Mouse (Mus musculus) neural tube, embryonic 14.5 days (tissue): ENCODE results near the gene Olfr968. TPM values are rescaled to one million over a fixed set of nuclear protein-coding genes. Genes with fewer than 3 reads are reported as not detected.
A peak's percentile ranks its signal among the peaks of the same experiment; 100 is the strongest.

Experiments
- ATAC-seq: fragments of 200-750 bp; cut with Nextera tagmentation; 2 replicates; pipeline ENCODE4 v1.8.0; 2017; ENCODE audit warnings: low read depth, mild to moderate bottlenecking, moderate TSS enrichment, moderate library complexity
- H3K27ac ChIP-seq: fragments of 300-500 bp; sonication (generic); 2 replicates; pipeline ENCODE4 v1.5.1; 2014; ENCODE audit warnings: low read depth, mild to moderate bottlenecking, control low read depth, low read length, moderate library complexity, mixed read lengths
- H3K27me3 ChIP-seq: fragments of 300-500 bp; sonication (generic); 2 replicates; pipeline ENCODE4 v1.6.1; 2014; ENCODE audit warnings: low read length; ENCODE audit not compliant: control insufficient read depth, insufficient read depth
- H3K36me3 ChIP-seq: fragments of 300-500 bp; sonication (generic); 2 replicates; pipeline ENCODE4 v1.6.1; 2014; ENCODE audit warnings: low read length, mixed read lengths; ENCODE audit not compliant: control insufficient read depth, insufficient read depth
- H3K4me1 ChIP-seq: fragments of 300-500 bp; sonication (generic); 2 replicates; pipeline ENCODE4 v1.6.1; 2014; ENCODE audit warnings: low read length; ENCODE audit not compliant: control insufficient read depth, insufficient read depth
- H3K4me2 ChIP-seq: fragments of 300-500 bp; sonication (generic); 2 replicates; pipeline ENCODE4 v1.6.1; 2014; ENCODE audit warnings: mild to moderate bottlenecking, low read depth, low read length, control low read depth
- H3K4me3 ChIP-seq: fragments of 300-500 bp; sonication (generic); 2 replicates; pipeline ENCODE4 v1.5.1; 2014; ENCODE audit warnings: low read depth, low read length, control low read depth, mixed read lengths
- H3K9ac ChIP-seq: fragments of 300-500 bp; sonication (generic); replicated peaks from 2 replicates; pipeline ENCODE4 v1.6.1; 2014; ENCODE audit warnings: low read depth, mild to moderate bottlenecking, control low read depth, low read length, mixed read lengths
- H3K9me3 ChIP-seq: fragments of 300-500 bp; sonication (generic); 2 replicates; pipeline ENCODE4 v1.6.1; 2016; ENCODE audit warnings: low read length; ENCODE audit not compliant: control insufficient read depth
- WGBS: fragments of 180-500 bp; shearing (Covaris S2); extraction: QIAGEN DNeasy Blood & Tissue Kit; methylation state at CpG from one replicate; pipeline ENCODE4 v1.1.7; 2014; 5-methylcytosine and 5-hydroxymethylcytosine counted together
- polyA plus RNA-seq: library from polyadenylated mRNA; unstranded; fragments of >200 nt; fragmentation: Nextera tagmentation; extraction: Ambion mirVana; gene quantifications from 2 replicates; pipeline ENCODE4 v1.2.1, GENCODE M21; 2014

Olfr968 gene
- polyA plus RNA-seq = not detected in 2 replicates

GRCm38 (mm10) chr9:39783153-39783552 lies at the start of gene Olfr968:
Olfr968 (minus strand) TSS chr9:39783253.
- Histone ChIP-seq H3K27ac (no peak within 1 kb of the TSS), H3K36me3 (no peaks in the 10 kb centered on the region), H3K9ac (no peak within 1 kb of the TSS), H3K4me3 (no peak within 1 kb of the TSS), H3K4me1 (no peaks in the 10 kb centered on the region), H3K9me3 (no peaks in the 10 kb centered on the region), H3K27me3 (no peaks in the 10 kb centered on the region), H3K4me2 (no peak within 1 kb of the TSS)
- ATAC-seq = no peak
- WGBS = 77% methylated on average over 1 of the region's 1 CpGs

GRCm38 (mm10) chr9:39808560-39808959 lies 25.5 kb upstream of the Olfr968 start, which contains the start of gene Olfr970:
Olfr970 (plus strand) TSS chr9:39808860.
- Histone ChIP-seq H3K4me1 (no peaks in the 10 kb centered on the region), H3K4me2 (no peak within 1 kb of the TSS), H3K27ac (no peak within 1 kb of the TSS), H3K9me3 (no peaks in the 10 kb centered on the region), H3K36me3 (no peaks in the 10 kb centered on the region), H3K4me3 (no peak within 1 kb of the TSS), H3K27me3 (no peaks in the 10 kb centered on the region), H3K9ac (no peak within 1 kb of the TSS)
- 75% methylated on average over 4 of the region's 4 CpGs for WGBS
- ATAC-seq = no peak

- H3K4me2 ChIP-seq = no peak within 1 kb of the TSS
- H3K9me3 ChIP-seq = no peaks in the 10 kb centered on the region
- H3K27ac ChIP-seq = no peak within 1 kb of the TSS
- peak; percentile 66; the same call in 1 of the 2 replicates for ATAC-seq
- 46% methylated on average over 2 of the region's 2 CpGs for WGBS
- no peak within 1 kb of the TSS for H3K4me3 ChIP-seq
- H3K4me1 ChIP-seq = no peaks in the 10 kb centered on the region
- no peaks in the 10 kb centered on the region for H3K27me3 ChIP-seq
- no peaks in the 10 kb centered on the region for H3K36me3 ChIP-seq
- H3K9ac ChIP-seq = no peak within 1 kb of the TSS
Measured at GRCm38 (mm10) chr9:39790558-39790957, 7.5 kb upstream of the Olfr968 start, which contains the start of gene Olfr969. Olfr969 (plus strand) TSS chr9:39790945.

- Histone ChIP-seq H3K27ac (no peak overlapping the region), H3K4me2 (no peak overlapping the region), H3K27me3 (no peaks in the 10 kb centered on the region), H3K9ac (no peak overlapping the region), H3K4me3 (no peak overlapping the region), H3K36me3 (no peaks in the 10 kb centered on the region), H3K4me1 (no peaks in the 10 kb centered on the region), H3K9me3 (no peaks in the 10 kb centered on the region)
- no peak for ATAC-seq
- WGBS = 80% methylated on average over 1 of the region's 1 CpGs
Measured at GRCm38 (mm10) chr9:39746428-39746827, 36.6 kb downstream of the Olfr968 start.

- no peaks in the 10 kb centered on the region for H3K4me1 ChIP-seq
- H3K27ac ChIP-seq = no peak within 1 kb of the TSS
- H3K36me3 ChIP-seq = no peaks in the 10 kb centered on the region
- H3K9ac ChIP-seq = no peak within 1 kb of the TSS
- H3K4me3 ChIP-seq = no peak within 1 kb of the TSS
- no peak within 1 kb of the TSS for H3K4me2 ChIP-seq
- no peaks in the 10 kb centered on the region for H3K27me3 ChIP-seq
- no peaks in the 10 kb centered on the region for H3K9me3 ChIP-seq
- no peak for ATAC-seq
Measured at GRCm38 (mm10) chr9:39745949-39746348, 37.1 kb downstream of the Olfr968 start, which contains the start of gene Olfr967. Olfr967 (plus strand) TSS chr9:39746249.

- no peak overlapping the region for H3K4me2 ChIP-seq
- no peaks in the 10 kb centered on the region for H3K36me3 ChIP-seq
- no peak for ATAC-seq
- no peaks in the 10 kb centered on the region for H3K4me1 ChIP-seq
- 92% methylated on average over 1 of the region's 1 CpGs for WGBS
- H3K4me3 ChIP-seq = no peak overlapping the region
- no peaks in the 10 kb centered on the region for H3K9me3 ChIP-seq
- H3K9ac ChIP-seq = no peak overlapping the region
- H3K27ac ChIP-seq = no peak overlapping the region
- no peaks in the 10 kb centered on the region for H3K27me3 ChIP-seq
Measured at GRCm38 (mm10) chr9:39740741-39741140, 42.3 kb downstream of the Olfr968 start.

- Histone ChIP-seq H3K4me1 (no peaks in the 10 kb centered on the region), H3K36me3 (no peaks in the 10 kb centered on the region)
- no peak for ATAC-seq
Measured at GRCm38 (mm10) chr9:39730678-39731077, 52.4 kb downstream of the Olfr968 start, which contains the start of gene Olfr150. Olfr150 (plus strand) TSS chr9:39730978.

More at GRCm38 (mm10) chr9:39730678-39731077, 52.4 kb downstream of the Olfr968 start, which contains the start of gene Olfr150:
- Histone ChIP-seq H3K4me2 (no peak within 1 kb of the TSS), H3K9me3 (no peaks in the 10 kb centered on the region), H3K27ac (no peak within 1 kb of the TSS), H3K4me3 (no peak within 1 kb of the TSS), H3K27me3 (no peaks in the 10 kb centered on the region), H3K9ac (no peak within 1 kb of the TSS)

Other genes starting within 250 kb of the Olfr968 start
- not detected in 2 replicates for gene Olfr958, start 229.2 kb downstream of the Olfr968 start, polyA plus RNA-seq
- not detected in 2 replicates for gene Olfr959, start 207.7 kb downstream of the Olfr968 start, polyA plus RNA-seq
- gene AW551984, start 178.8 kb downstream of the Olfr968 start, polyA plus RNA-seq = 141 and 199 TPM in 2 replicates
- gene Olfr148, start 172.6 kb downstream of the Olfr968 start, polyA plus RNA-seq = not detected in 2 replicates
- not detected in 2 replicates for gene Olfr960, start 161.9 kb downstream of the Olfr968 start, polyA plus RNA-seq
- gene Olfr961, start 138.2 kb downstream of the Olfr968 start, polyA plus RNA-seq = not detected in 2 replicates
- gene Olfr963, start 116.0 kb downstream of the Olfr968 start, polyA plus RNA-seq = not detected in 2 replicates
- gene Olfr149, start 76.1 kb downstream of the Olfr968 start, polyA plus RNA-seq = not detected in 2 replicates
- gene Olfr965, start 71.9 kb downstream of the Olfr968 start, polyA plus RNA-seq = not detected in 2 replicates
- not detected in 2 replicates for gene Olfr150, start 52.3 kb downstream of the Olfr968 start, polyA plus RNA-seq
- not detected in 2 replicates for gene Olfr967, start 37.0 kb downstream of the Olfr968 start, polyA plus RNA-seq
- not detected in 2 replicates for gene Olfr969, start 7.7 kb upstream of the Olfr968 start, polyA plus RNA-seq
- gene Olfr970, start 25.6 kb upstream of the Olfr968 start, polyA plus RNA-seq = not detected in 2 replicates
- gene Olfr971, start 53.6 kb upstream of the Olfr968 start, polyA plus RNA-seq = not detected in 2 replicates
- not detected in 2 replicates for gene Olfr972, start 83.2 kb upstream of the Olfr968 start, polyA plus RNA-seq
- gene Olfr229, start 124.1 kb upstream of the Olfr968 start, polyA plus RNA-seq = not detected in 2 replicates
- gene Olfr974, start 154.2 kb upstream of the Olfr968 start, polyA plus RNA-seq = not detected in 2 replicates
- gene Olfr975, start 168.8 kb upstream of the Olfr968 start, polyA plus RNA-seq = 0.09 TPM in 1 of 2 replicates, not detected in the other
- not detected in 2 replicates for gene Olfr976, start 177.9 kb upstream of the Olfr968 start, polyA plus RNA-seq
- gene Olfr978, start 208.9 kb upstream of the Olfr968 start, polyA plus RNA-seq = not detected in 2 replicates
- not detected in 2 replicates for gene Olfr979, start 220.2 kb upstream of the Olfr968 start, polyA plus RNA-seq
- gene Olfr980, start 226.3 kb upstream of the Olfr968 start, polyA plus RNA-seq = not detected in 2 replicates
- gene Olfr981, start 238.2 kb upstream of the Olfr968 start, polyA plus RNA-seq = not detected in 2 replicates